Mouse (Mus musculus) ES-Bruce4 (cell line): Measurements from ENCODE around the gene Ncl. TPM values are rescaled to one million over a fixed set of nuclear protein-coding genes. Genes with fewer than 3 reads are reported as not detected.

Source experiments
- H3K27ac ChIP-seq: 2 replicates; pipeline ENCODE4 v1.5.1; 2012; ENCODE audit warnings: low read length, inconsistent platforms; ENCODE audit not compliant: insufficient read depth
- H3K27me3 ChIP-seq: 2 replicates; pipeline ENCODE4 v1.6.1; 2012; ENCODE audit warnings: mild to moderate bottlenecking, low read length, inconsistent platforms; ENCODE audit not compliant: control insufficient read depth, poor library complexity, insufficient read depth, severe bottlenecking
- H3K36me3 ChIP-seq: 2 replicates; pipeline ENCODE4 v1.6.1; 2012; ENCODE audit warnings: inconsistent platforms, mild to moderate bottlenecking, low read length, moderate library complexity; ENCODE audit not compliant: control insufficient read depth, poor library complexity, insufficient read depth, severe bottlenecking
- H3K4me1 ChIP-seq: one replicate; pipeline ENCODE4 v1.8.1; 2011; ENCODE audit warnings: low read length; ENCODE audit not compliant: control insufficient read depth, insufficient read depth
- H3K4me3 ChIP-seq: 2 replicates; pipeline ENCODE4 v1.5.1; 2011; ENCODE audit warnings: low read depth, mild to moderate bottlenecking, low read length
- H3K9ac ChIP-seq: 2 replicates; pipeline ENCODE4 v1.6.1; 2012; ENCODE audit warnings: low read depth, mild to moderate bottlenecking, inconsistent platforms; ENCODE audit not compliant: poor library complexity, severe bottlenecking
- H3K9me3 ChIP-seq: replicated peaks from 2 replicates; pipeline ENCODE4 v1.6.1; 2012; ENCODE audit warnings: mild to moderate bottlenecking, low read length, inconsistent platforms; ENCODE audit not compliant: control insufficient read depth, poor library complexity, insufficient read depth, severe bottlenecking
- CTCF ChIP-seq: IDR thresholded peaks from one replicate; pipeline ENCODE4 v1.8.1; 2011; ENCODE audit warnings: low read depth, low read length
- EP300 ChIP-seq: IDR thresholded peaks from 2 replicates; pipeline ENCODE4 v1.6.1; 2011; ENCODE audit warnings: low read depth, low read length; ENCODE audit not compliant: insufficient read depth
- POLR2A ChIP-seq: IDR thresholded peaks from one replicate; pipeline ENCODE4 v1.8.1; 2011; ENCODE audit warnings: low read length; ENCODE audit not compliant: insufficient read depth
- polyA plus RNA-seq: library from polyadenylated mRNA; stranded (reverse); fragments of >200 nt; gene quantifications from 2 replicates; pipeline ENCODE4 v1.2.4, GENCODE M21; 2011; ENCODE audit warnings: low read depth; ENCODE audit not compliant: missing spikeins, insufficient read depth, insufficient read length

The Ncl gene
- polyA plus RNA-seq, 1 experiment, result 1,473 TPM

- H3K36me3 ChIP-seq, result no peaks in the 10 kb centered on the region
- no peak overlapping the region for H3K4me3 ChIP-seq
- H3K4me1 ChIP-seq, result no peaks in the 10 kb centered on the region
- no peak overlapping the region for H3K27ac ChIP-seq
- H3K27me3 ChIP-seq, result no peaks in the 10 kb centered on the region
- no peak overlapping the region for H3K9ac ChIP-seq
- no peaks in the 10 kb centered on the region for H3K9me3 ChIP-seq
- TF ChIP-seq EP300 (no peak), POLR2A (no peak), CTCF (peak; percentile 87)
Observed at GRCm38 (mm10) chr1:86371997-86372396, 12.8 kb upstream of the Ncl start.

GRCm38 (mm10) chr1:86368086-86368485, 8.9 kb upstream of the Ncl start:
- no peak for TF ChIP-seq EP300
- TF ChIP-seq CTCF, result no peak
- no peak for TF ChIP-seq POLR2A
- Histone ChIP-seq H3K27me3 (no peaks in the 10 kb centered on the region), H3K9ac (no peak overlapping the region), H3K27ac (no peak overlapping the region), H3K4me1 (no peaks in the 10 kb centered on the region), H3K36me3 (no peaks in the 10 kb centered on the region), H3K9me3 (no peaks in the 10 kb centered on the region), H3K4me3 (no peak overlapping the region)

GRCm38 (mm10) chr1:86363671-86364070, 4.5 kb upstream of the Ncl start:
- no peak overlapping the region for H3K9ac ChIP-seq
- no peaks in the 10 kb centered on the region for H3K36me3 ChIP-seq
- no peaks in the 10 kb centered on the region for H3K9me3 ChIP-seq
- peak overlapping the region; percentile 20; the same call in 1 of the 2 replicates for H3K27ac ChIP-seq
- H3K4me1 ChIP-seq, result no peaks in the 10 kb centered on the region
- no peak for TF ChIP-seq EP300
- TF ChIP-seq CTCF, result peak; percentile 6
- no peaks in the 10 kb centered on the region for H3K27me3 ChIP-seq
- no peak overlapping the region for H3K4me3 ChIP-seq

- TF ChIP-seq EP300 (no peak), CTCF (no peak), POLR2A (no peak)
- H3K36me3 ChIP-seq, result peaks cover 12% of the 10 kb centered on the region
- H3K4me3 ChIP-seq, result no peak overlapping the region
- H3K27ac ChIP-seq, result no peak overlapping the region
- H3K27me3 ChIP-seq, result no peaks in the 10 kb centered on the region
- no peak overlapping the region for H3K9ac ChIP-seq
- no peaks in the 10 kb centered on the region for H3K9me3 ChIP-seq
- no peaks in the 10 kb centered on the region for H3K4me1 ChIP-seq
Observed at GRCm38 (mm10) chr1:86361852-86362615, 2.8 kb upstream of the Ncl start.

- Histone ChIP-seq H3K27me3 (no peaks in the 10 kb centered on the region), H3K27ac (peak overlapping the region; percentile 48), H3K9me3 (no peaks in the 10 kb centered on the region), H3K4me1 (no peaks in the 10 kb centered on the region), H3K36me3 (peaks cover 28% of the 10 kb centered on the region), H3K9ac (peak overlapping the region; percentile 89), H3K4me3 (peak overlapping the region; percentile 96)
- TF ChIP-seq EP300 (no peak), POLR2A (no peak), CTCF (no peak)
Observed at GRCm38 (mm10) chr1:86360441-86360840, 1.2 kb upstream of the Ncl start.

GRCm38 (mm10) chr1:86359798-86360179, 589 bp upstream of the Ncl start:
- Histone ChIP-seq H3K9me3 (no peaks in the 10 kb centered on the region), H3K4me1 (no peaks in the 10 kb centered on the region), H3K36me3 (peaks cover 34% of the 10 kb centered on the region), H3K27me3 (no peaks in the 10 kb centered on the region), H3K9ac (peak overlapping the region; percentile 89), H3K27ac (peak overlapping the region; percentile 48), H3K4me3 (peak overlapping the region; percentile 96)
- TF ChIP-seq POLR2A (no peak), CTCF (no peak), EP300 (no peak)
